Mouse (Mus musculus) ES-Bruce4 (cell line): ENCODE measurements around the gene F11r. TPM values are rescaled to one million over a fixed set of nuclear protein-coding genes. Genes with fewer than 3 reads are reported as not detected.

ENCODE experiments used
- H3K27ac ChIP-seq: 2 replicates; pipeline ENCODE4 v1.5.1; 2012; ENCODE audit warnings: low read length, inconsistent platforms; ENCODE audit not compliant: insufficient read depth
- H3K27me3 ChIP-seq: 2 replicates; pipeline ENCODE4 v1.6.1; 2012; ENCODE audit warnings: mild to moderate bottlenecking, low read length, inconsistent platforms; ENCODE audit not compliant: control insufficient read depth, poor library complexity, insufficient read depth, severe bottlenecking
- H3K36me3 ChIP-seq: 2 replicates; pipeline ENCODE4 v1.6.1; 2012; ENCODE audit warnings: inconsistent platforms, mild to moderate bottlenecking, low read length, moderate library complexity; ENCODE audit not compliant: control insufficient read depth, poor library complexity, insufficient read depth, severe bottlenecking
- H3K4me1 ChIP-seq: one replicate; pipeline ENCODE4 v1.8.1; 2011; ENCODE audit warnings: low read length; ENCODE audit not compliant: control insufficient read depth, insufficient read depth
- H3K4me3 ChIP-seq: 2 replicates; pipeline ENCODE4 v1.5.1; 2011; ENCODE audit warnings: low read depth, mild to moderate bottlenecking, low read length
- H3K9ac ChIP-seq: 2 replicates; pipeline ENCODE4 v1.6.1; 2012; ENCODE audit warnings: low read depth, mild to moderate bottlenecking, inconsistent platforms; ENCODE audit not compliant: poor library complexity, severe bottlenecking
- H3K9me3 ChIP-seq: replicated peaks from 2 replicates; pipeline ENCODE4 v1.6.1; 2012; ENCODE audit warnings: mild to moderate bottlenecking, low read length, inconsistent platforms; ENCODE audit not compliant: control insufficient read depth, poor library complexity, insufficient read depth, severe bottlenecking
- CTCF ChIP-seq: IDR thresholded peaks from one replicate; pipeline ENCODE4 v1.8.1; 2011; ENCODE audit warnings: low read depth, low read length
- EP300 ChIP-seq: IDR thresholded peaks from 2 replicates; pipeline ENCODE4 v1.6.1; 2011; ENCODE audit warnings: low read depth, low read length; ENCODE audit not compliant: insufficient read depth
- POLR2A ChIP-seq: IDR thresholded peaks from one replicate; pipeline ENCODE4 v1.8.1; 2011; ENCODE audit warnings: low read length; ENCODE audit not compliant: insufficient read depth
- polyA plus RNA-seq: library from polyadenylated mRNA; stranded (reverse); fragments of >200 nt; gene quantifications from 2 replicates; pipeline ENCODE4 v1.2.4, GENCODE M21; 2011; ENCODE audit warnings: low read depth; ENCODE audit not compliant: missing spikeins, insufficient read depth, insufficient read length

Gene F11r
- polyA plus RNA-seq, 1 experiment: 123 TPM

DNA sequence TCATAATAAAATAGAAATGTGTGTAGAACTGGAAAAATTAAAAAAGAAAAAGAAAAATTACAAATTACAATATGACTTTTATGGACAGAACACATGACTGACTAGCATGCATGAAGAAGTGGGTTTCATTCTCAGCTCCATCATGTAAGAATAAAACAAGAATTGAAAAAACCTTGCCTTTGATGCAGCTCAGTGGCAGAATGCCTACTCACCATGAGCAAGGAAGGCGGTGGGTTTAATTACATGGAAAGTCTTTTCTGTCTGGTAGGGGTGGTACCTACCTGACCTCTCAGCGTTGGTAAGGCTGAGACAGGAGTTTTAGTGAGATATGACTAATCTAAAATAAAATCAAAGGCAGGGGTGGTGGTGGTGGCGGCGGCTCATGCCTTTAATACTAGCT, 67.3 kb downstream of the F11r start:
- peak overlapping the region; percentile 44; the same call in 1 of the 2 replicates for H3K9ac ChIP-seq
- H3K27ac ChIP-seq: no peak overlapping the region
- TF ChIP-seq CTCF: no peak
- no peak for TF ChIP-seq EP300
- no peak for TF ChIP-seq POLR2A
- no peaks in the 10 kb centered on the region for H3K9me3 ChIP-seq
- H3K4me1 ChIP-seq: peaks cover 3% of the 10 kb centered on the region
- H3K36me3 ChIP-seq: no peaks in the 10 kb centered on the region
- H3K4me3 ChIP-seq: no peak overlapping the region
- H3K27me3 ChIP-seq: no peaks in the 10 kb centered on the region

- no peak overlapping the region for H3K4me3 ChIP-seq
- H3K27ac ChIP-seq: no peak overlapping the region
- H3K9me3 ChIP-seq: 0 out of 2 replicates have a peak, but pooled peaks cover under 1% of the 10 kb centered on the region
- H3K4me1 ChIP-seq: no peaks in the 10 kb centered on the region
- no peaks in the 10 kb centered on the region for H3K27me3 ChIP-seq
- H3K9ac ChIP-seq: no peak overlapping the region
- TF ChIP-seq CTCF: peak; percentile 38
- no peak for TF ChIP-seq EP300
- H3K36me3 ChIP-seq: no peaks in the 10 kb centered on the region
Measured at GRCm38 (mm10) chr1:171513234-171513633, 75.9 kb downstream of the F11r start.

- H3K27me3 ChIP-seq: no peaks in the 10 kb centered on the region
- H3K36me3 ChIP-seq: no peaks in the 10 kb centered on the region
- H3K9me3 ChIP-seq: 0 out of 2 replicates have a peak, but pooled peaks cover 3% of the 10 kb centered on the region
- H3K9ac ChIP-seq: no peak overlapping the region
- no peak overlapping the region for H3K27ac ChIP-seq
- H3K4me1 ChIP-seq: no peaks in the 10 kb centered on the region
- TF ChIP-seq CTCF (no peak), POLR2A (no peak), EP300 (no peak)
- no peak overlapping the region for H3K4me3 ChIP-seq
Measured at GRCm38 (mm10) chr1:171513760-171514159, 76.4 kb downstream of the F11r start.

Other genes starting within 250 kb of the F11r start
- 0.37 and 0.70 TPM in 2 replicates for gene Pcp4l1, start 241.3 kb upstream of the F11r start, polyA plus RNA-seq
- not detected in 2 replicates for gene Nr1i3, start 223.6 kb upstream of the F11r start, polyA plus RNA-seq
- 18.3 and 25.1 TPM in 2 replicates for gene Tomm40l, start 215.0 kb upstream of the F11r start, polyA plus RNA-seq
- 18.0 and 19.1 TPM in 2 replicates for gene Apoa2, start 212.5 kb upstream of the F11r start, polyA plus RNA-seq
- 0.91 TPM in 1 of 2 replicates, not detected in the other for gene Fcer1g, start 203.2 kb upstream of the F11r start, polyA plus RNA-seq
- gene Adamts4, start 187.1 kb upstream of the F11r start, polyA plus RNA-seq: 3.5 and 4.3 TPM in 2 replicates
- gene Ndufs2, start 186.1 kb upstream of the F11r start, polyA plus RNA-seq: 158 and 163 TPM in 2 replicates
- gene B4galt3, start 167.2 kb upstream of the F11r start, polyA plus RNA-seq: 59.7 and 64.8 TPM in 2 replicates
- 23.8 and 25.2 TPM in 2 replicates for gene Ppox, start 156.3 kb upstream of the F11r start, polyA plus RNA-seq
- 48.4 and 51.2 TPM in 2 replicates for gene Usp21, start 149.5 kb upstream of the F11r start, polyA plus RNA-seq
- 59.8 and 66.0 TPM in 2 replicates for gene Ufc1, start 142.5 kb upstream of the F11r start, polyA plus RNA-seq
- 45.2 and 49.8 TPM in 2 replicates for gene Dedd, start 108.4 kb upstream of the F11r start, polyA plus RNA-seq
- 42.9 and 52.0 TPM in 2 replicates for gene Nit1, start 91.9 kb upstream of the F11r start, polyA plus RNA-seq
- gene Pfdn2, start 91.9 kb upstream of the F11r start, polyA plus RNA-seq: 177 and 182 TPM in 2 replicates
- 0.52 and 0.73 TPM in 2 replicates for gene Klhdc9, start 76.7 kb upstream of the F11r start, polyA plus RNA-seq
- gene Nectin4, start 67.4 kb upstream of the F11r start, polyA plus RNA-seq: 4.3 and 4.6 TPM in 2 replicates
- 0.78 and 1.1 TPM in 2 replicates for gene Arhgap30, start 48.6 kb upstream of the F11r start, polyA plus RNA-seq
- 57.7 and 79.4 TPM in 2 replicates for gene Usf1, start 26.2 kb upstream of the F11r start, polyA plus RNA-seq
- 9.9 TPM in 2 replicates for gene Tstd1, start 18.7 kb upstream of the F11r start, polyA plus RNA-seq
- gene Alyref2, start 65.9 kb downstream of the F11r start, polyA plus RNA-seq: 4.7 and 5.2 TPM in 2 replicates
- not detected in 2 replicates for gene Itln1, start 97.8 kb downstream of the F11r start, polyA plus RNA-seq
- gene Cd244a, start 121.7 kb downstream of the F11r start, polyA plus RNA-seq: not detected in 2 replicates
- not detected in 2 replicates for gene Ly9, start 169.9 kb downstream of the F11r start, polyA plus RNA-seq
- gene Slamf7, start 215.5 kb downstream of the F11r start, polyA plus RNA-seq: not detected in 2 replicates
- not detected in 2 replicates for gene Cd48, start 244.5 kb downstream of the F11r start, polyA plus RNA-seq